ENCODE assay signal across 8 mouse cellular contexts in the genomic region with DNA sequence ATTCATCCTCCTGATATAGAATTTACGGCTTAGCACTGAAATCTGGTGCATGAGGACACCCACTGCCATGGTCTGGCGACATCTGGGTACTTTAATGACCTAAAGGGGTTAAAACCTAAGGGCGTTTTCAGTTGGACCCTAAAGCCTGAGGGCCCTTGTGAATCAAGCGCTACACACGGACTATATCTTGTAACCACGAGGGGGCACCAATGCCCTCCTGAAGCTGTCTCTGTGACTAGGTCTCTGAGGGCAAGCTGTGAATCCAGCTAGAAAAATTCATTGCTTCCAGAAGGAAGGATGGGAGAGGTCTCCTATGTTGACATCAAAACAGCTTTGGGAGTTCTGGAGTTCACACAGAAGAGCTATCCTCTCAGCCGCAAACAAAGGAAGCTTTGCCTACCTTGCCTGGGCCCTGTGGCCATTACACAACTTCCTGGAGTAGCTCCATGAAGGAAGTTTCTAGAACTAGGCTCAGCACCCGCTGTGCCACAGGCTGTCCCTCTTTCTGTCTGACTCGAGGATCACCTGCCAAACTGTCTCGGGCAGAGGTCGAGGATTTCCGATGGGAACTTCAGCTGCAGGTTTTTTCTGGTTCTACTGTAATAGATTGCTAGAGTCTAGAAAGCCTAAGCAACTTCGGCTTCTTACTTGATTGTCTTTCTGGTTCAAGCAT. TPM values are rescaled to one million over a fixed set of nuclear protein-coding genes. Genes with fewer than 3 reads are reported as not detected.
DNase-seq lines count a peak whose midpoint lies in the region; ATAC-seq lines count a peak whose summit lies in the region.

No protein-coding gene starts in this region.

- peak; percentile 43 to 62 for DNase-seq in heart, postnatal 10 days
- DNase-seq in heart, adult 11 months = no peak
- peak; percentile 53 for DNase-seq in urinary bladder, postnatal 14 days (ENCODE audit: low spot score)
- DNase-seq in urinary bladder, postnatal 10 days (ENCODE audit: low spot score) = no peak
- peak; percentile 32 for DNase-seq in c-Kit-positive CD71-negative TER-119-negative erythroid progenitor cells, embryonic 14.5 days (ENCODE audit: low read depth)
- peak; percentile 73 for DNase-seq in kidney, postnatal 10 days

- intact Hi-C loops in heart, postnatal 10 days (cut with DNase I) = loop anchor here (5.0 kb wide), 1 partner anchor 1022 kb away; no protein-coding TSS in a partner anchor

- ATAC-seq in megakaryocyte, adult 5-6 weeks (ENCODE audit: poor library complexity, severe bottlenecking) = peak; percentile 54
- ATAC-seq in erythroblast, adult 5-6 weeks (replicated peaks; ENCODE audit: low FRiP score, poor library complexity, severe bottlenecking) = no peak

RNA-seq across cellular contexts. Expression of a gene that starts 34.4 kb away (rescaled TPM):
- total RNA-seq in heart, postnatal 10 days (2021) = under 1 TPM; 0.12 to 0.29 TPM
- not detected in 2 replicates for total RNA-seq in megakaryocyte, adult 5-6 weeks (2015)
- not detected in 2 replicates for total RNA-seq in megakaryocyte, adult 5-6 weeks (2017)
- total RNA-seq in erythroblast, adult 5-6 weeks (2015; ENCODE audit: low replicate concordance) = not detected in 2 replicates
- not detected in 2 replicates for total RNA-seq in erythroblast, adult 5-6 weeks (2017; ENCODE audit: low replicate concordance)

RNA-seq across cellular contexts. Expression of a gene that starts 49.3 kb away (rescaled TPM):
- total RNA-seq in heart, postnatal 10 days (2021) = 10 to 100 TPM; 87.4 to 90.2 TPM
- 8.6 and 8.8 TPM in 2 replicates for total RNA-seq in megakaryocyte, adult 5-6 weeks (2015)
- total RNA-seq in megakaryocyte, adult 5-6 weeks (2017) = 8.8 and 11.5 TPM in 2 replicates
- not detected in 2 replicates for total RNA-seq in erythroblast, adult 5-6 weeks (2015; ENCODE audit: low replicate concordance)
- total RNA-seq in erythroblast, adult 5-6 weeks (2017; ENCODE audit: low replicate concordance) = 2.0 and 12.4 TPM in 2 replicates

Comparison
In these comparisons a context has a peak if more than half of its experiments do, and no peak if none do; other contexts are left out.
1. DNase-seq: peak in heart, postnatal 10 days (2 of 2), urinary bladder, postnatal 14 days (single experiment), c-Kit-positive CD71-negative TER-119-negative erythroid progenitor cells, embryonic 14.5 days (single experiment) and kidney, postnatal 10 days (single experiment); none in heart, adult 11 months (single experiment) and urinary bladder, postnatal 10 days (single experiment).
2. RNA of a gene that starts 49.3 kb away (total RNA-seq): 87.4 to 90.2 TPM in heart, postnatal 10 days; 8.6 to 11.5 TPM in megakaryocyte, adult 5-6 weeks and 2.0 to 12.4 TPM in erythroblast, adult 5-6 weeks; every median in the first group is over 4 times any median in the second.